Mouse (Mus musculus) cerebellum, postnatal 36 days (tissue): ENCODE measurements around the gene Ccdc155.
"Not testable (repeated sequence)": the region's sequence is repeated elsewhere in the genome, so short reads cannot be mapped to it uniquely, and the experiment has no call there.

Experiments used
- DNase-seq, 2 experiments: peaks; one replicate each; pipeline ENCODE4 v3.0.0; 2021 to 2022; ENCODE audit warnings: mixed read lengths in 2 of 2

Ccdc155 gene

DNA sequence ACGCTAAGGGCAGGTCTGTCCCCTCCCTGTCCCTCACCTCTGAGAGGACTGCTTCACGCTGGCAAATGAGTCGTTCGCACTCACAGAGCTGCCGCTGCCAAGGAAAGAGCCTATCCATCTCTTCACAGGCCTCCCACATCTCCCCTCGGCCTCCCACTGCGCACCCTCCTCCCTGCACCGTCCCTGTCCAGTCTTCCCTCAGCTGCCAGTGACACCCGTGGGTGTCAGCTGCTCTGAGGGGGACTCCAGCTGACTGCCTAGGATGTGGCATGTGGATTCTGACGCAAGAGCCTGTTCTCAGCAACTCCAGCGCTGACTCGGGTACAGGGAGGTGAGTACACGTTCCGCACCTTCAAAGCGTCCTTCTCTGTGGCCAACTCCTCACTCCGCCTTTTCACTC is 15.1 kb downstream of the Ccdc155 start:
- no peak for DNase-seq

- no peak for DNase-seq
Measured at GRCm38 (mm10) chr7:45185921-45186320, 18.8 kb downstream of the Ccdc155 start.

DNA sequence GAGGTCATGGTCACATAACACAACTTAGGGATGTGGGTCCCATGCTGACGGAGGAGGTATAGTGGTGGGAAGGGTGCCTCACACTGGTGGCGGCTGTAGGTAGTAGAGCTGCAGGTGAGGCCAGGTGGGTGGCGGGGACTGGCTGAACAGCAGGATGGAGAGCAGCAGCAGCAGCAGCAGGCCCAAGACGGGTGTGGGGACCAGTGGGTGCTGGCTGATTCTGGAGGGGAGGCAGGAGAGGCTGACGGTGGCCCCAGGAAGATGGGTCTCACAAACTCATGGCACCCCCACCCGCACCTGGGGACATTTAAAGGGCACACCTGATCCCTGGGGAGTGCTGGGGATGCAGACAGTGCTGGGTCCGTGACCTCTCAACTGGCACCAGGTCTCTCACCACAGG is 21.0 kb downstream of the Ccdc155 start:
- peak in 1 of 2 experiments; percentile 5 for DNase-seq

DNA sequence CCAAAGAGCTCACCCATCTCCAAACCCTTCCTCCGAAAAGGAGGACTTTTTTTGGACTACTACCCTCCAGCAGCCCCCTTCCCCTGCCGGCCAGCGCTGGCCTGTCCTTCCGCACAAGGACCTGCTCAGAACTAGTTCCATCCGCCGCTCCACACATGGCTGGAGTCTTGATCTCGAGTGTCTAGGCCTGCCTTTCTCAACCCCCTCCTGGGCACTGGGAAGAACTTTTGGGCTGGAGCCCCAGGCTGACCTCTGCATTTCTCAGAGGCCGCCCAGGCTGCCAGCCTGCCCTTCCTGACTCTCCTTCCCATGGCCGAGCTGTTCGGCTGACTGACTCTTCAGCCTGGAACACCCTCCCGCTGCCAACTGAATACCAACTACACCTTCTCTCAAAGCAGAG is 22.1 kb downstream of the Ccdc155 start:
- no peak for DNase-seq

DNA sequence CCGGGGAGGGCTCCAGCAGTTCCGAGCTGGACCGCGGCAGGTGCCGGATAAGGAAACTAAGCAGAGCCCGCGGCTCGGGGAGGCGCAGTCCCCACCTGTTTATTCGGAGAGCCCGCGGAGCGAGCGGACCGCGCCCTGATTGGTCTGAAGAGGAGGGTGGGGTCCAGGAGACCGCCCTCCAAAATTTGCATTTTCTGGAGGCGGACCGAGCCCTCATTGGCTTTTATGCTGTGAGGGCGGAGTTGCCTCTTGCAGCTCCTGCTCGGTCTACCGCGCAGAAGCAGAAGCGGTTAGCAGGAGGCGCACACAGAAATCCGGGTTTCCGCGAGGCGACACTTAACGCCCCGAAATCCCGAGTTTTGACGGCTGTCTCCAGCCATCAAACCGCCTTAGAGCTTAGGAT is 22.5 kb downstream of the Ccdc155 start:
- DNase-seq: peak; percentile 83 to 89

DNA sequence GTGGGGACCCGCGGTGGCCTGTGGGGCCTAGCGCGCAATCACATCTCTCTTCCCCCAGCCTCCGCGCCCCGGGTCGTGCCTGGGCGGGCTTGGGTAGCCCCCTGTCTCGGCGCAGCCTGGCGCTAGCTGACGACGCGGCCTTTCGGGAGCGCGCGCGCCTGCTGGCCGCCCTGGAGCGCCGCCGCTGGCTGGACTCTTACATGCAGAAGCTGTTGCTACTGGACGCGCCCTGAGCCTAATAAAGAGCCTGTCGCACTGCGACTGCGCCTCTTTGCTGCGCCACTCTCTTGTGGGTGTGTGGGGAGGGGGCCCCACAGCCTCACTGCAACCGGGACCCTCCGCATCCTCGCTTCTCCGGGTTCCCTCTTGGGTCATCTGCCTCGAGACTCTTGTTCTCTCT is 23.2 kb downstream of the Ccdc155 start:
- DNase-seq: no peak

DNA sequence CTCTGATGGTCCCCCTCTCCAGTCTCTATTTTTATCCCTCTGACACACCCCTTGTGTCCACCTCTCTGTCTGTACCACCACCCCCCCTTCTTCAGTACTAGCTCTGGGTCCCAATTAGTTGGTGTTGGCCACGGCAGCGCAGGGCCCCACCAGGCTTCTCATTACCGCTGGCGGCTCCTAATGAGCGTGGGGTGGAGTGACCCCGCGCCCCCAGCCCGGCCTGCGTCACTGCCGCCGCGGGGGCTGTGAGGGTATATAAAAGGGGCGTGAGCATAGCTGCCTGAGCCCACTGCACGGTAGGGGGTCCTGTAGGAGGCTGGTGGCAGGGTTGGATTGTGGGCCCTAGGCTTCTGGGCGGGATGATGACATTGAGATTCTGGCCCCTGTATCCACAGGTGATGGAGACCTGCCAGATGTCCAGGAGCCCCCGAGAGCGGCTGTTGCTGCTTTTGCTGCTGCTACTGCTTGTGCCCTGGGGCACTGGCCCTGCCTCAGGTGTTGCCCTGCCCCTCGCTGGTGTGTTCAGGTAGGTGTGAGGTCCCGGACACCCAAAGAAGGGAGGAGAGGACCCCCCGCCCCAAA is 23.7 kb downstream of the Ccdc155 start, which contains the start of gene Pth2:
Pth2 (plus strand) TSS at position 100 of the 582 bp plus-strand sequence.
- no peak for DNase-seq

- no peak for DNase-seq
Measured at GRCm38 (mm10) chr7:45179469-45179868, 25.2 kb downstream of the Ccdc155 start, which contains the start of gene Gfy. Gfy (minus strand) TSS chr7:45179569.

DNA sequence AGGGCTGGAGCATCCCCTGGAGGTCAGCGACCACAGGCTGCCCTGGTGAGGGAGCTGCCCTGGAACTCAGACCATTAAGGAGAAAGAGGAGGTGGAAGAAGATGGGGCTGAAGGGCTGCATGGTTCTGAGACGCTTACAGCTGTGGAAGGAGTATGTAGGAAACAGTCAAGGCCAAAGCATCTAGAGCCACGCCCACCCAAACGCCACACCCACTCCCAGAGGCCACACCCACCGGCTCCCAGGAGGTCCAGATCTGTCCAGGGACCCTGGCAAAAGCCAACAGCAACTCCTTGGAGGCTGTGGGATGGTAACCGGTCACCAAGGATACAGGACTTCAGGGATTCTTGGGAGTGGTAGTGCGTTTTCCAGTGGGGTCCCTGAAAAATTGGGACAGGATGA is 26.1 kb downstream of the Ccdc155 start:
- no peak for DNase-seq

DNA sequence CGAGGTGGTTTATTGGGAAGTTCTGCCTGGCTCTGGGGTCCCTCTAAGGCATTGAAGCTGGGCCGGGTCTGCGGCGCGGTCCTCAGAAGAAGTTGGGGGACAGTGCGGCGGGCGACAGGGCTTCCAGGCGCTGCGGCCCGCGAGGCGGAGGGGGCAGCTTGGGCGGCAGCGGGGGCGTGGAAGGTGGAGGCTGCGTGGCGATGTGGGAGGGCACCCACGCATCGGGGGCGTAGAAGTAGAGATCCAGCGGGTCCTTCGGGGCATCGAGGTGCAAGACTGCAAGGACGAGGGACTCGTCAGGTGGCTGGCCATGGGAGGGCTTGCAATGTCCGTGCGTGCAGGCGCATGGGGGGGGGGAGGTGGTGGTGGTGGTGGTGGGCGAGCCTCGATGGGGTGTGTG is 28.3 kb downstream of the Ccdc155 start:
- DNase-seq: peak in 1 of 2 experiments; percentile 34

GRCm38 (mm10) chr7:45175929-45176328 is 28.8 kb downstream of the Ccdc155 start:
- no peak for DNase-seq

DNA sequence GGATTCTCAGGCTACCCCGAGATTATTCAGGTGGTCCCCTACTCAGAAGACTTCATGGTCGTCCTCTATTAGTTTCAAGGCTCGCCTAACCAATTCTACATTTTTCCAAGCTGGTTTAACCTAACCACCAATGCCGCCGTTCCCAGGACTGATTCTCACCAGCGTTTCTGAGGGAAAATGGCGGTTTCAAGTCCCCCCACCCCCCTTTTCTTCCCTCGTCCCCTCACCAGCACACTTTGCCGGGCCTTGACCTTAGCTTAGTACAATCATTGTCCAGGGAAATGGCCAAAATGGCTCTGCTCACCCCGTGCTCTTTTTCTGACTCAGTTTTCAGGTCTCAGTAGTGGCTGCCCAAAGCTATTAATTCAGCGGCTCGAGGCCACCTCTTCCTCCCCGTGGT is 29.3 kb downstream of the Ccdc155 start:
- DNase-seq: no peak

- no peak for DNase-seq
Measured at GRCm38 (mm10) chr7:45174567-45175280, 30.0 kb downstream of the Ccdc155 start.

DNA sequence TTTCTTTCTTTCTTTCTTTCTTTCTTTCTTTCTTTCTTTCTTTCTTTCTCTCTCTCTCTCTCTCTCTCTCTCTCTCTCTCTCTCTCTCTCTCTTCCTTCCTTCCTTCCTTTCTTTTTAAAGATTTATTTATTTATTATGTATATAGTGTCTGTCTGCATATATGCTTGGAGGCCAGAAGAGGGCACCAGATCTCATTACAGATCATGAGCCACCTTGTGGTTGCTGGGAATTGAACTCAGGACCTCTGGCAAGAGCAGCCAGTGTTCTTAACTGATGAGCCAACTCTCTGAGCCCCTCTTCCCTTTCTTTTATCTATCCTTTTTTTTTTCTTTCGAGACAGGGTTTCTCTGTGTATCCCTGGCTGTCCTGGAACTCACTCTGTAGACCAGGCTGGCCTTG is 30.9 kb downstream of the Ccdc155 start:
- not testable (repeated sequence) for DNase-seq

DNA sequence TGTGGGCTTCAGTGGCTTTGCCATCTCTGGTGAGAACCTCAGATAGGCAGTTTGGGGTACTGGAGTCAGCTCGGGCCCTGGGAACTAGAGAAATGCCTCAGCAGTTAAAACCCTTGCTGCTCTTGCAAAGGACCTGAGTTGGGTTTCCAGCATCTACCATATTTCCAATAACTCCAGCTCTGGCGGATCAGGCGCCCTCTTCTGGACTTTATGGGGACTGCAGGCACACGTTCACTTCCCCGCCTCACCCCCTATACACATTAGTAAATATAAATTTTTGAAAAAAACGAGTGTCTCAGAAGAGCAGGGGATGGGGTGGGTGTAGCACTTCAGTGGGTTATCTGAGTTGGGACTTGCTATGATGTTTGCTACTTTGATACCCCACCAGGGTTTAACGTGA is 31.7 kb downstream of the Ccdc155 start:
- peak; percentile 51 to 58 for DNase-seq

GRCm38 (mm10) chr7:45169495-45169894 is 35.2 kb downstream of the Ccdc155 start:
- DNase-seq: peak; percentile 73 to 76

DNA sequence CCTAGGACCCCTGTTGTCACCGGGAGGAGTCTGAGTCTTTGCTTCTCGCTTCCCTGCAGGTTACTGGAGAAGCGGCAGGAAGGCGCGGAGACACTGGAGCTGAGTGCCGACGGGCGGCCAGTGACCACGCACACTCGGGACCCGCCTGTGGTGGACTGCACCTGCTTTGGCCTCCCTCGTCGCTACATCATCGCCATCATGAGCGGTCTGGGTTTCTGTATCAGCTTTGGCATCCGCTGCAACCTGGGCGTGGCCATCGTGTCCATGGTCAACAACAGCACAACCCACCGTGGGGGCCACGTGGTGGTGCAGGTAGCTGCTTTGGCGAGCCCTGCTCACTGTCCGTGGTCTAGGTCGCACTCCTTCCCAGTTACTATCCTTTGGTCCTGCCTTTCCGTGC is 36.0 kb downstream of the Ccdc155 start:
- DNase-seq: peak; percentile 62 to 64

DNA sequence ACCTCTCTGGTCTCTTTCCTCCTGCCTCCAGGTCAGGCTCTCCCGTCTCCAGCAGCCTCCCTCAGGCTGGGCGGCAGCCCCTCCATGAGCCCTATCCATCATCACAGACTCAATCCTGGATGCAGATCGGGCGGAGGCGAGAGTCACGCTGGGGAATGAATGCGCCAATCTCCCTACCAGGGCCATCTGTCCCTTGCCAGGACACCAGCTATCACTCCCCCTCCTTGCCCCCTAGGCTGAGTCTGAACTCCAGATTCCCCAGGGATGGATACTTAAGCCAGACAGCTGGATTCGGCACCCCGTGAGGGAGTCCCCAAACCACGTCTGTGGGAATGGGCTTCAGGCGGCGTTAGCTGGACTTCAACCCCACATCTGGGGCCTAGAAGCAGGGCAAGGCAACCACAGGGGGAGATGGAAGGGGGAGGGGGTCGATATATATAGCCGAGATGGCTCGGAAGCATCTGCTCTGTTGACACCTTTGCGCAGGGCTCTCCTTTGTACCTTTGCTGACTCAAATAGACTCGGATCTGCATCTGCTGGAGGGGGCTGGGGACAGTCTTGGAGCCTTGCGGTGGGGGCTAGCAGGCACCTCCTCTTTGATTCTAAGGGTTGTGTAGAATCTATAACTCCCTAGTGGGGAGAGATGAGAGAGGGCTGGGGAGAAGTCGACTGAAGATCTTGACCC is 36.8 kb downstream of the Ccdc155 start:
- DNase-seq: peak; percentile 76 to 79

DNA sequence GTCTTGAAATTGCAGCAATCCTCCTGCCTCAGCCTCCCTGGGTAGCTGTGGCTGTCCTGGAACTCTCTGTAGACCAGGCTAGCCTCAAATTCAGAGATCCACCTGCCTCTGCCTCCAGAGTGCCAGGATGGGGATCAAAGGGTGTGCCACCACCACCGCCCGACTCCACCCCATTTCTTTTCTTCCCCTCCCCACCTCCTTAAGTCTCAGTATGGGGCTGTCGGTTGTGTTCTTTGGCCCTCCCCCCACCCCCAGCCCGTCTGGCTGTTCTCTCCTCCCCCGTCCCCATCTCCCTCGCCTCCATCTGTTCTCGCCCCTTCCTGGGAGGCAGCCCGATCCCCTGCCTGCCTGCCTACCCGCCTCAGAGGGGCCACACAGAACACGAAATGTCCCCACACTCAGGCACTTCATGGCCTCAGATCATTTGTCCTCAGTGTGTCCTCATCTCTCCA is 37.7 kb downstream of the Ccdc155 start:
- DNase-seq: peak; percentile 59 to 71

DNA sequence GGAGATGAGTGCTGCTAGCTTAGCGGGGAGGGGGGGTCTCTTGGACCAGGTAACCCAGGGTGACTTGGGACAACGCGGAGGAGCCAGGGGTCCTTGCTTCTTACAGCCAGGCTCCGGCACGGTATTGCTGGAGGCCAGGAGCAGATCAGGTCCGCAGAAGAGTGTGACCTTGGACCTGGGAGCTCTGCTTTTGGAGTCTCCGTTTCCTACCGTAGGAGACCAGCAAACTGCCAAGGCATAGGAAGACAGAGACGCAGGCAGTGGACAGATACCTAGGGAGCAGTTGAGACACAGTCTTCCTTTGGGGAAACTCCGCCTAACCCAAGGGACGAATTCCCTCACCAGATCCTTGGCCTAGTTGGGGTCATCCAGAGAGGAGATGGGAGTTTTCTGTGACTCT is 39.0 kb downstream of the Ccdc155 start:
- peak in 1 of 2 experiments; percentile 22 for DNase-seq

GRCm38 (mm10) chr7:45164833-45165232 is 39.9 kb downstream of the Ccdc155 start:
- peak; percentile 66 to 74 for DNase-seq

GRCm38 (mm10) chr7:45163735-45164490 is 40.8 kb downstream of the Ccdc155 start, which contains the start of gene Slc17a7:
Slc17a7 (plus strand) TSS chr7:45163949.
- DNase-seq: peak; percentile 79 to 85
